Mouse (Mus musculus) T-helper 1 cell (primary cell): ENCODE data around the gene Mtmr11.

ENCODE experiments used
- in situ Hi-C: fragments of 300-600 bp; cut with MboI, MseI; formaldehyde crosslinking; loops from one replicate; pipeline ENCODE4 v1.15.1; 2025; ENCODE audit warnings: high pct_unique_total_duplicates

The Mtmr11 gene

DNA sequence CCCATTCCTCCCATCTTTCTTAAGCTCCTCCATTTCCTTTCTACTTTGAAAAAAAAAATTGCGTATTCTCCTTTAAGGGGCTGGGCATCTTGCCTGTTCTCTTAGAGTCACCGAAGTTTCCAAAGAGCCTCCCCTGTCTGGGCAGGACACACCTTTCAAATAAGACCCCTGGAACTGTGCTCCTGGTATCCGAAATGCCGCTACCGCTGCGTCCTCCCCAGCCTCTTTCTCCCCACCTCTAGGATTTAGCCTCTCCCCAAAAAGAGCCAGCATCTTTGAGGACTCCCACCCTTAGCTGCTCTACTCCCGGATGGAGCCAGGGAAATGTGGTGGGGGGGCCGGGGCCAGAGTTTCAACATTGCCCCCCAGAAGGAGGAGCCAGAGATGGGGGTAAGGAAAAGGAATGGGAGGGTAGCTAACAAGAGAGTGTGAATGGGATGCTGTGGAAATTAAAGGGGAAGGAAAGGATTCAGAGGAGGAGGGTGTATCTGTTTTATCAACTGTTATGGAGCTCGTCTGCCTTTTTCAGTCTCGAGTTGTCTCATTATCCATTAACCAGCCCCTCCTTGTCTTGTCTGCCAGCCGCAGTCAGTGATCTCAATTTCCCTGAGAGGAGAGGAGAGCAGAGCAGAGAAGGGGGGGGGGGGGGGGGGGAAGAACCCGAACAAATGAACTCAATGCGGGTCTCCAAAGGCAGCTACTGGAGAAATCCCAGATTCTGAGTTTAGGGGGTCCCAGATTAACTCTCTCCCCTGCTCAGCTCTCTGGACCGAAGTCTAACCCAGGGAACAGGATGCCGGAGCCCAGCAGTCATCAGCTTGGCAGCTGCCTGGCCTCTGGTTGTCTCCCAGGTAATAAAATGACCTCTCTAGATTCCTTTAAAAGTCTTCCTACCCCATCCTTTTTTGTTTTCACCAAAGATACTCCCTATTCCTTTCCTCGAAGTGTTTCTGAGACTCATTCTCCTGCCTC, at the start of gene Mtmr11:
TSS of gene Mtmr11 (plus strand) at position 136 of the 972 bp plus-strand sequence.
- in situ Hi-C loops: no loop called here

DNA sequence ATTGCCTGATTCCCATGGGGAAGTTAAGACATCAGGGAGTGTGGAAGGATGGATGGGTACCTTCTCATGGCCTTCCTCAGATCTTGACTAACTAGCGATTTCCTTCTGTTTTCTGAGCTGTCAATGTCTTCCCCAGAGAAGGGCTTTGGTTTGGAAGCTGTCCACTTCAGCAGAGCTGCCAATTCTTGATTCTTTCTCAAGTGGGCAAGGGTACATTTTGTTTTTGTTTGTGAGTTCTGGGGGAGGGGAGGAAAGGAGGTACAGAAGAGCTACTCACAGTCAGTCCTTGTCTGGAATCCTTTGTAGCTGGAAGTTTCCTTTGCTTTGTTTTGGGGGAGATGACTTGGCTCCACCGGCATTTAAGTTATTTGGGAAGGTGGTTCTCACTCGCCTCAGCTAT, 48.6 kb upstream of the Mtmr11 start:
- in situ Hi-C loops: no loop called here

- in situ Hi-C loops: no loop called here
These were observed 43.7 kb upstream of the Mtmr11 start for GRCm38 (mm10) chr3:96118142-96118541.

GRCm38 (mm10) chr3:96118702-96119101, 43.1 kb upstream of the Mtmr11 start:
- in situ Hi-C loops: no loop called here

DNA sequence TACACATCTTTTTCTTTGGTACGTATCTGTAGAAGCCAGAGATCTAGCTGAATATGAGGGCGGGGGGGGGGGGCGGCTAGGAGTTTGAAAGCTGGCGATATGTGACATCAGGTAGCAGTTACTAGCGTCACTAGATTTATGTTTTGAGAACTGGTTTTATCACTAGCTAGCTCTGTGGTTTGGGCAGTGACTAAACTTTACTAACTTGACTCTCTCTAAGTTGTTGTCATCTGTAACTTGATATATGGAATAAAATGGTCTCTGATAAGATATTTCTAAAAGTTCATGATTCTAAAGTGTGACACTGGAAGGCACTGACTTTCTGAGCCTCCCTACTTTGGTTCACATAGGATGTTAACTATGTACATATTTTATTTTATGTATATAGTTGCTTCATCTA, 37.6 kb upstream of the Mtmr11 start:
- in situ Hi-C loops: no loop called here

DNA sequence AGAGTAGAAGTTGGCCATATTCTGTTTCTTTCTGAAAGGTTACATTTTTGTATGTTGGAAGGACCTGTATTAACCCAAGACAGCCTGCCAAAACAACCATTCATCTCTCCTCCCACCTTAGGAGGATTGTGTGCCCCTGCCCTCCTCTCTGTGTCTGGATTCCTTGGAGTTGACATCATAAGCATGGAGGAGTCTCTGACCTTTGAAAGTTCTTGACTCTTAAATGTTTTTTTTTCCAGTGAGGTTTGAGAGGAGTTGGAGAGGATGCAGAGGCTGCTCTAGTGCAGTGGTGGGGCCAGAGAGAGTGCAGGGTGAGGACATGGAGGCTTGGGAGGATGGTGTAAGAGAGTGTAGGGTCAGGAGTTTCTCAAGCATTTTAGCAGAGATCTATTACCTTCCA, 33.7 kb upstream of the Mtmr11 start:
- in situ Hi-C loops: no loop called here

DNA sequence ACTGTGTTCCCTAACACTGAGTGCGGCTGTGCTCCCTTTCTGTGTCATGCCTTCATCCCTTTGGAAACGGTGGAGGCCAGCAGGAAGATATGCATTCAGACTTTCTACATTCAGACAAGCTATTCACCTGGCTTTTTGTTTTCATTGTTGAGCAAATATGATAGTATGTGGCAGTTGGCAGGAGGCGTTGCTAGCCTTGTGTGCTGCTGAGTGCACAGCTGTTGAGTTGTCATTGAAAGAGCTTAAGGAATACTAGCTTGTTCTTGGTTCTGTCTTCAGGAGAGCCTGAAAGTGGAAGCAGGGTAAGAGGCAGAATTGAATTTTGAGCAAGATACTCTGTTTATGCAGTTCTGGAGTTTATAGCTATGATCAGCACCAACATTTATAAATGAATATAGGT, 29.3 kb upstream of the Mtmr11 start:
- in situ Hi-C loops: loop anchor here (10.0 kb wide), 1 partner anchor 1018 kb away; the partner anchor contains the start of gene Vps72

- in situ Hi-C loops: loop anchor here (10.0 kb wide), 1 partner anchor 1019 kb away; the partner anchor contains the start of gene Vps72
These were observed 28.4 kb upstream of the Mtmr11 start for GRCm38 (mm10) chr3:96133327-96133905.

GRCm38 (mm10) chr3:96135011-96135410, 26.8 kb upstream of the Mtmr11 start:
- in situ Hi-C loops: loop anchor here (10.0 kb wide), 1 partner anchor 1020 kb away; the partner anchor contains the start of gene Vps72

DNA sequence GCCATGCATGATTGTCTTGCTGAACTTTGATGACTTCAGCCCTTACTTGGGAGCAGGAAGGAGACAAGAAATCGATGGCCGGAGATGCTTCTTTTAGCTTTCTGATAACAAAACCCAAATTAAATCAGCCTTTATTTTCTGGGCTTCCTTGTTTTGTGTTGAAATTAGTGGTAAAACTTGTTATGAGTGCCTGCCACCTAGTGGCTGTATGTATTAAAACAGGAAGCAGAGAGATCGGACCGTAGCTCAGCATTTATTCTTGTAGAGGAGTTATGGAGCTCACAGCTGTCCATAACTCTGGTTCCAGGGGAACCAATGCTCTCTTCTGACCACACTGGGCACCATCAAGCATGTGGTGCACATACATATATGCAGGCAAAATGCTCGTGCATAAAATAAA, 13.9 kb upstream of the Mtmr11 start:
- in situ Hi-C loops: loop anchor here (5.0 kb wide), 2 partner anchors 61 to 186 kb away; no protein-coding TSS in a partner anchor

DNA sequence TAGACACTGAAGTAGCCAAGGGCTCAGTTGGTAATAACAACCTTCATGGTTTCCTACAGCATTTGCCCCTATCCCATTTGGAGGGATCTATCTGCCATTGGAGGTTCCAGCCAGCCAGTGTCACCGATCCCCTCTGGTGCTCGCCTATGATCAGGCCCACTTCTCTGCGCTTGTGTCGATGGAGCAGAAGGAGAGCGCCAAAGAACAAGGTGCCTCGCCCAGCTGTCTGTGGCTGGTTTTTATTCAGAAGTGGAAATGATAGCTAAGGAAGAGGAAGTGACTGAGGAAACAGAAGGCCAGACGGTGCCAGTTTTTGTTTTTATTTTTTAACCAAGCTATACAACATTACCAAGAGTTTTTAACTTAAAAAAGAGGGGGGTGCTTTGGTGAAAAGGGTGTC, 10.0 kb upstream of the Mtmr11 start:
- in situ Hi-C loops: loop anchor here (10.0 kb wide), 1 partner anchor 1063 kb away; no protein-coding TSS in a partner anchor

DNA sequence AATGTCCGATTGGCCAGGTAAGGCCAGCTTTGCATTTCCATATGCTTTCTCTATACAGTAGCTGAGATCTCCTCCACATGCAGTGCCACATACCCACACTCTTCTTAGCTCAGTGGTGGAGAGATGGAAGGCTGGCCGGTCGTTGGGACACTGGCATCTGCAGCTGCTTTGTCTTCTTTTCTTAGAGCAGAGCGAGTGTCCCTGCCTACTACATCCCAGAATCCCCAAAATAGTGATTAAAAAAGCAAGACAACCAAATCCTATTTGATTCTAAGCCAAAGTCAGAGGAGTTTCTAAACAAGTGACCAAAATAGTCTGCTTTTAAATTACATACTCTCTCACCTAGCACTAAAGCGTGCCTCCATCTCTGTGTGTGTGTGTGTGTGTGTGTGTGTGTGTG, 9.2 kb upstream of the Mtmr11 start:
- in situ Hi-C loops: loop anchor here (10.0 kb wide), 1 partner anchor 1062 kb away; no protein-coding TSS in a partner anchor

DNA sequence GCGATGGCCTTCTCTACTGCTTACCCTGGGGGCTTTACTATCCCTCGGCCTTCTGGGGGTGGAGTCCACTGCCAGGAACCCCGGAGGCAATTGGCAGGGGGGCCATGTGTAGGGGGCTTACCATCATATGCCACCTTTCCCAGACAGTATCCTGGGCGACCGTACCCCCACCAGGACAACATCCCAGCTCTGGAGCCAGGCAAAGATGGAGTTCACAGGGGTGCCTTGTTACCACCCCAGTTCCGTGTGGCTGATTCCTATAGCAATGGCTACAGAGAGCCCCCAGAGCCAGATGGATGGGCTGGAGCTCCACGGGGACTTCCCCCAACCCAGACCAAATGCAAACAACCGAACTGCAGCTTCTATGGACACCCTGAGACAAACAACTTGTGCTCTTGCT, 6.3 kb upstream of the Mtmr11 start:
- in situ Hi-C loops: loop anchor here (10.0 kb wide), 1 partner anchor 1059 kb away; no protein-coding TSS in a partner anchor

GRCm38 (mm10) chr3:96159820-96160219, 2.0 kb upstream of the Mtmr11 start:
- in situ Hi-C loops: loop anchor here (10.0 kb wide), 1 partner anchor 1055 kb away; no protein-coding TSS in a partner anchor

DNA sequence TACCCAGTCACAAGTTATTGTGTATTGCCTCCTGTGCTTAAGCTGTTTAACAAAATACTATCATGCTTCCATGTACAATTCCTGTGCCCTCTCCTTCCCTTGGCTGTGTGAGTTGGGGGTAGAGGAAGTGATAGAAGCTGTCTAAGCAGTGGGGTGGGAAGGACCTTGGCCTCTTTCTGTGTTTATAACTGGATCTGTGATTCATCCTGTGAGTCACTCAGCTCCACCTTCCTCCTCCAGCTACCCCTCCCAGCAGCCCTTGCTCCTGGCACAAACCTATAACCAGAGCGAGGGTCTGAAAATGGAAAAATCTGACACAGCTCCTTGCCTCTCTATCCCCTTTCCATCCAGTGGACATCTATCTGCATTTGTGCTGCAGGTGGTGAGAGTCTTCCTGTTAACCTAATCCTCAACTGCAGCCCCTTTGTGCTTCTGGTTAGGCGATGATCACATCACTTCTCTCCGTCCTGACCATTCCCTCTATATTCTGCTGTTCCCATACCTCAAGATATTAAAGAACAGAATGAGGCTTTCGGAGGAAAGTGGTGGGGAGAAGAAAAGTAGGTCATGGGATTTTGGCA, 1.5 kb upstream of the Mtmr11 start:
- in situ Hi-C loops: no loop called here

DNA sequence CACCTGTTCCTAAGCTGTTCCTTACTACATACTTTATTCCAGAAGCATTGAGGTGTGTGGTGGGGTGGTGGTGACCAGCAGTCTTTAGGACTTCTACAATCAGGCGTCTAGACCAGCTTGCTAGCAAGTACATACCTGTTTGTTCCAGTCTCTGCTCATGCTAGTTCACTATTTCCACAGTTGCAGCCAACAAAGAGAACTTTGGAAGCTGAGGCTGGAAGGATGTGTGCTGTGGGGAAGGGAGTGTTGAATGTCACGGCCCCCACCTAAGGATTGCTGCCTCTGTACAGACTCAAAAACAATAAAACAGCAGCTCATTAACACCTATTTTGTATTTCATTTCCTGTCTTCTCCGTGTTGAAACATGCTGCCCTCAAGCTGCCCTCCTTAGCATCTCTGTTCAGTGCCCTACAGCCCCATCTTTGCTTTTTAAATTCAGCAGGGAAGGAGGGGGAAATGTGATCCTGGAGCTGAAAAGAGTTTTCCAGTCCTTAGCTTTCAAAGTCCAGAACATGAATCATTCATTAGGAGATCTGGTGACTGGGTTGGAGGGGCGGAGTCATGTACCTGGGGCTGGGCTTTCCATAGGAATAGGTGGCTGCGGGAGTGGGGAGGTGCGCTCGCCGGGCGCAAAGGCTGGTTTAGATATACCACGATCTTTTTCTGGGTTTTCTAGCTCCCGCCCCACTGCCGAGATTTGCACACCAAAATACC, 844 bp upstream of the Mtmr11 start:
- in situ Hi-C loops: no loop called here

DNA sequence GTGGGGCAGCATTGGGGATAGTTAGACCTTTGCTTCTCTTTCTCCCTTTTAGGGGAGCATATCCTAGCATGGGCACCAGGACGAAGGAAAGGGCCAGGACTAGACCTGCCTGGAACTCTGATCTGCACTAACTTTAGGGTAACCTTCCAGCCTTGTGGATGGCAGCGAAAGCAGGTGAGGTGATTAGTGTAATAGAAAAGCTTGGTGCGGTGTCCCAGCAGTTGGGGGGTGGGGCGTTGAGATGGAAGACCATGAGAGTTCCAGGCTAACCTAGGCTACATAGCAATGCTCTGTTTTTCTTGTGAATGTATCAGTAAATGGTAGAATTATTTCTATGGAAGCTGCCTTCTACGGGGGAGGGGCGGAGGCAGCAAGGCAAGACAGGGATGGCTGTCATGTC, 1.2 kb downstream of the Mtmr11 start:
- in situ Hi-C loops: no loop called here

DNA sequence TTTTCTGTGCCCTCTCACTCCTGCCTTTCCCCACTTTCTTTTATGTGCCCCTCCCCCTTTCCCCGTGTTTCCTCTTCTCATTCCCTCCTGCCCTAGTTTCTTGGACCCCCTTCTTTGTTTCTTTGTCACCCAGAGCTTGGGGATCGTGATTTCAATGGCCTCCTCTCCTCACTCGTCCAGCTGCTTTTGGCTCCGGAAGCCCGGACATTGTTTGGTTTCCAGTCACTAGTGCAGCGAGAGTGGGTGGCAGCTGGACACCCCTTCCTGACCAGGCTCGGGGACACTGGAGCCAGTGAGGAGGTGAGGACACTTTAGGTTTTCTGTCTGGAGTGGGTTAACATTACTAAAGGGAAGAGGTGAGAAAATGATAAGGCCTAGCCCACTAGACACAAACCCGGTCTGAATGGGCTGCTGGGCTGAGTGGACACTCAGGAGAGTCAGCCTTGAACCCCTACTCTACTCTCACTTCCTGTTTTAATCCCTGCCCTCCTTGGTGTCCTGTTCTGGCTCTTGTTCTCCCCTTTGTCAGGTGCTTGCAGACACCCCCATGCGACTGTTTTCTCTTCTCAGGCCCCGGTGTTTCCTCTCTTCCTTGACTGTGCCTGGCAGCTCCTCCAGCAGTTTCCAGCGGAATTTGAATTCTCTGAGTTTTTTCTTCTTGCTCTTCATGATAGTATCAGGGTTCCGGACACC, 6.8 kb downstream of the Mtmr11 start:
- in situ Hi-C loops: no loop called here

DNA sequence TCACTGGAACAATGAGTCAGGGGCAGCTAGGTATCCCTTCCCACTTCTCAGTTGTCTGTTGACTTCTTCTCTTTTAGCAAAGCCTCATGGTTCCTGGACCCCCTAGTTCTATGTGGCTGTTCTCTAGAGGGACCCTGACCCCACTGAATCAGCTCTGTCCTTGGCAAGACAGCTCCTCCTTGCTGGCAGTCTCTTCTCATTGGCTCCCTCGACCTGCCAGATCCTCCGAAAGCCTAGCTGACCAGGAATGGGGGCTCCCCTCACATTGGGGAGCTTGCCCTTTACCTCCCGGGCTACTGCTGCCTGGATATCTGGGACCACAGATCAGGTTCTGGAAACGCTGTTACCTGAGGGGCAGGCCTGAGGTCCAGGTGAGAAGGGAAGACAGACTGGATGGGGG, 8.5 kb downstream of the Mtmr11 start:
- in situ Hi-C loops: no loop called here

DNA sequence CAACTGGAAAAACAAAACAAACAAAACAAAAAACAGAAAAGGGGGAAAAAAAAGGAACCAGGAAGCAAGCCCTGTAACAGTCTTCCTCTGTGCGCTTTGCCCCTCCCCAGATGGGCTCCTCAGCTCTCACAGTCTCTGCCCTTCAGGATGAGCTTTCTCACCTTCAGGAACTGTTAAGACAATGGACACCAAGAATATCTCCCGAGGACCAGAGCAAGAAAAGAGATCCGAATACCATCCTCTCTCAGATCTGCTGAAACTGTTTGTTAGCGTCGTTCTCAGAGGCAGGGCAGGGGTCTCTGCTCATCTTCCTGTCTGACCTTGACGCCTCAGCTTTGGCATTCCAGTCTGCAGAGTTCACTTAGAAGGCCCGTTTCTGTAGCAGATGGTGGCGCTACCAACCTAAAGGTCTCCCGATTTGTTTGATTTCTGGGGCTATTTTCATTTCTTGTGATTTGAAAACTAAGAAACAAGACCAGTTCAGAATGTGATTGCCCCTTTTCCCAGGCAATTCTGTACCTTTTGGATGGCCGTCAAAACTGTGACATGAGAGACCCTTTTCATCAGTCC, 9.3 kb downstream of the Mtmr11 start:
- in situ Hi-C loops: no loop called here
